Mouse (Mus musculus) liver, embryonic 15.5 days (tissue): ENCODE results near the gene Cdc20. TPM values are rescaled to one million over a fixed set of nuclear protein-coding genes. Genes with fewer than 3 reads are reported as not detected.
A peak's percentile ranks its signal among the peaks of the same experiment; 100 is the strongest.

ENCODE experiments used
- ATAC-seq: fragments of 200-750 bp; cut with Nextera tagmentation; 2 replicates; pipeline ENCODE4 v1.8.0; 2017; ENCODE audit warnings: moderate number of reproducible peaks, mild to moderate bottlenecking, moderate library complexity; ENCODE audit not compliant: insufficient read depth
- H3K27ac ChIP-seq: fragments of 300-500 bp; sonication (generic); replicated peaks from 2 replicates; pipeline ENCODE4 v1.5.1; 2015; ENCODE audit warnings: mild to moderate bottlenecking, inconsistent platforms
- H3K27me3 ChIP-seq: fragments of 300-500 bp; sonication (generic); 2 replicates; pipeline ENCODE4 v1.6.1; 2015; ENCODE audit warnings: mild to moderate bottlenecking, inconsistent platforms
- H3K36me3 ChIP-seq: fragments of 300-500 bp; sonication (generic); replicated peaks from 2 replicates; pipeline ENCODE4 v1.6.1; 2015; ENCODE audit warnings: moderate library complexity, mild to moderate bottlenecking, inconsistent platforms
- H3K4me1 ChIP-seq: fragments of 300-500 bp; sonication (generic); replicated peaks from 2 replicates; pipeline ENCODE4 v1.6.1; 2015; ENCODE audit warnings: inconsistent platforms
- H3K4me2 ChIP-seq: fragments of 300-500 bp; sonication (generic); 2 replicates; pipeline ENCODE4 v1.6.1; 2015; ENCODE audit warnings: moderate library complexity, mild to moderate bottlenecking, inconsistent platforms
- H3K4me3 ChIP-seq: fragments of 300-500 bp; sonication (generic); replicated peaks from 2 replicates; pipeline ENCODE4 v1.5.1; 2015; ENCODE audit warnings: mild to moderate bottlenecking, inconsistent platforms
- H3K9ac ChIP-seq: fragments of 300-500 bp; sonication (generic); 2 replicates; pipeline ENCODE4 v1.6.1; 2015; ENCODE audit warnings: moderate library complexity, mild to moderate bottlenecking, inconsistent platforms
- H3K9me3 ChIP-seq: fragments of 300-500 bp; sonication (generic); replicated peaks from 2 replicates; pipeline ENCODE4 v1.6.1; 2016; ENCODE audit warnings: inconsistent platforms
- WGBS: fragments of 180-500 bp; shearing (Covaris S2); methylation state at CpG from one replicate; pipeline ENCODE4 v1.1.7; 2015; ENCODE audit warnings: mixed read lengths; ENCODE audit not compliant: insufficient replicate concordance; 5-methylcytosine and 5-hydroxymethylcytosine counted together
- polyA plus RNA-seq: library from polyadenylated mRNA; unstranded; fragments of >200 nt; fragmentation: Nextera tagmentation; extraction: Ambion mirVana; gene quantifications from 2 replicates; pipeline ENCODE4 v1.2.1, GENCODE M21; 2015

Gene Cdc20
- polyA plus RNA-seq, 1 experiment from 2014 or later, result 170 TPM

DNA sequence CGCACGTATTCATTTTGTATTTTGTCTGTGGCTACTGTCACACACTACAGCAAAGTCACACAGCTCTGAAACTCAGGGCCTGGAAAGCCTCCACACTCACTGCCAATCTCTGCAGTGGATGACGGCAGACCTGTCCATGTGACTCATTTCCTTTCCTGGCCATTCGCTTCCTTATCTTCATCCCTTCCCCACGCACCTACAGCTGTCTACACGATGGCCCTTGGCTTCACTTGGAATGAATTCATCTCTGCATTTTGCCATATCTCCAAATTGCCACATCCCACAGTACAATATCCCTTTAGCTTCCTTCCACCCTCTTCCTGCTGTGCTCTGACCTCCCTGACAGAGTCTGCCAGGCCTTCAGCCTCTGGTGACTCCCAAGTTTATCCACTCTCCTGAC is 42.6 kb downstream of the Cdc20 start:
- peak; percentile 7; the same call in 1 of the 2 replicates for ATAC-seq
- Histone ChIP-seq H3K4me1 (no peaks in the 10 kb centered on the region), H3K27ac (no peak overlapping the region), H3K36me3 (peaks cover 91% of the 10 kb centered on the region), H3K9me3 (no peaks in the 10 kb centered on the region), H3K9ac (no peak overlapping the region), H3K4me2 (no peak overlapping the region), H3K4me3 (no peak overlapping the region), H3K27me3 (no peaks in the 10 kb centered on the region)
- 71% methylated on average over 6 of the region's 6 CpGs for WGBS

DNA sequence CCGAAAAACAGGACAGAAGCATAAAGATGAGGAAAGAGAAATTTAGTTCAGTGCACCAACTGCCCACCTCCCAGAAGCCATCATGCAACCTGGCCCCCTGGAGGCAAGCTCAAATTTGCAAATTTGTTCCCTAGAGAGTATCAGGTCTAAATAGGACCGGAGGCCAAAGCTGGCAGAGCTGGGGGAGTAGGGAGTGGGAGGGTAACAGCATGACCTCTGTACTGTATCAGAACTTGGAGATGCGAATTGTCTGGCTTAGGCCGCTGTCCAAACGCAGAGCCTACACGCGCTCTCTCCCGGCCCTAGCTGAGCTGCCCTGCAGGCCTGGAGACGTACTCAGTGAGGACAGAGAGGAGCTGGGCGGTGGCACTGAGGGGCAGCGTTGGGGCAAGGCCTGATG is 47.0 kb downstream of the Cdc20 start:
- Histone ChIP-seq H3K9me3 (no peaks in the 10 kb centered on the region), H3K4me2 (no peak overlapping the region), H3K27ac (no peak overlapping the region), H3K4me1 (no peaks in the 10 kb centered on the region), H3K4me3 (no peak overlapping the region), H3K36me3 (peaks cover 100% of the 10 kb centered on the region), H3K27me3 (no peaks in the 10 kb centered on the region), H3K9ac (no peak overlapping the region)
- 91% methylated on average over 11 of the region's 11 CpGs for WGBS
- no peak for ATAC-seq

DNA sequence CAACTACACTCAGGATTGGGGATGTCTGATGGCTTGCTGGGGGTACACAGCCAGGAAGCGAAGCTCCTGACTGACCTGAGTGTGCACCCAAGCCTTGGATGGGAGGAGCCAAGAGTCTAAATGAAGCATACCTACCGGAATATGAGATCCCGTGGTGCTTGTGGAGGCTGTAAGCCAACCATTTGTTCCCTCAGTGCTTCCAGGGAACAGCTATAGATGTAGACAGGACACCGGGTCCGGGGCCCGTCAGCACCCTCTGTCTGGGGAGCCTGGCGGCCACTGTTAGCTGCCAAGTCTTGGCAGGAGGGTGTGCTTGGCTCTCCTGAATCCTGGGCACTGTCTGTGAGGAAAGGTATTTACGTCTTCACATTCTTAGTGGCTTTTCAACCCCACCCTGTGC is 49.8 kb downstream of the Cdc20 start:
- ATAC-seq, result no peak
- H3K4me2 ChIP-seq, result no peak overlapping the region
- H3K27ac ChIP-seq, result no peak overlapping the region
- H3K9ac ChIP-seq, result no peak overlapping the region
- H3K4me3 ChIP-seq, result no peak overlapping the region
- H3K9me3 ChIP-seq, result no peaks in the 10 kb centered on the region
- peaks cover 100% of the 10 kb centered on the region for H3K36me3 ChIP-seq
- WGBS, result 83% methylated on average over 8 of the region's 8 CpGs
- H3K4me1 ChIP-seq, result no peaks in the 10 kb centered on the region
- H3K27me3 ChIP-seq, result no peaks in the 10 kb centered on the region

DNA sequence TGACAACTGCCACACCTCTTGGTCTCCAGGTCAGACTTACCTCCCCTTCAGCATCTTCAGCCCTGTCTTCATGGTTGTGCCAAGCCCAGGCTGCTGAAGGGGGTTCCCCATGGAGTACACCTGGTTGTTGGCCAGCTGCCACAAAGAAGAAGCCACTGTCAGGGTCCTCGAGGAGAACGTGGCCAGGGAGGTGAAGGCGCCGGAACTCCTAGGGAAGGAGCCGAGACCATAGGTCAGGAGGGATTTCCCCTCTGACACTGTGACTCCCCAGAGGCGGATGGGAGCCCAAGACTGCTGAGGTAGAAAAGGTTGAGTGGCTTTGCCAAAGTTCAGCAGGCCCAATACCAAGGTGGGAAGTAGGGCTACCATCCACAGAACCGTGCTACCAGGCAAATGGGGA is 53.9 kb downstream of the Cdc20 start:
- Histone ChIP-seq H3K27me3 (no peaks in the 10 kb centered on the region), H3K4me1 (no peaks in the 10 kb centered on the region), H3K4me2 (no peak overlapping the region), H3K27ac (no peak overlapping the region), H3K4me3 (no peak overlapping the region), H3K9ac (no peak overlapping the region), H3K9me3 (no peaks in the 10 kb centered on the region), H3K36me3 (peaks cover 96% of the 10 kb centered on the region)
- 80% methylated on average over 7 of the region's 7 CpGs for WGBS
- ATAC-seq, result no peak

Other genes with a start within 250 kb of the Cdc20 start
- gene Ptprf, start 145.9 kb downstream of the Cdc20 start, polyA plus RNA-seq, result 9.8 and 12.7 TPM in 2 replicates
- gene Szt2, start 28.1 kb downstream of the Cdc20 start, polyA plus RNA-seq, result 2.4 and 2.5 TPM in 2 replicates
- gene Med8, start 28.0 kb downstream of the Cdc20 start, polyA plus RNA-seq, result 65.5 and 73.5 TPM in 2 replicates
- gene Elovl1, start 9.3 kb downstream of the Cdc20 start, polyA plus RNA-seq, result 83.4 and 93.5 TPM in 2 replicates
- gene Mpl, start 20.2 kb upstream of the Cdc20 start, polyA plus RNA-seq, result 6.3 and 7.3 TPM in 2 replicates
- gene Tie1, start 52.7 kb upstream of the Cdc20 start, polyA plus RNA-seq, result 6.2 and 8.2 TPM in 2 replicates
- gene 2610528J11Rik, start 89.6 kb upstream of the Cdc20 start, polyA plus RNA-seq, result 6.4 and 6.8 TPM in 2 replicates
- 1.9 and 2.0 TPM in 2 replicates for gene Tmem125, start 106.7 kb upstream of the Cdc20 start, polyA plus RNA-seq
- 0.75 and 0.82 TPM in 2 replicates for gene Cfap57, start 183.4 kb upstream of the Cdc20 start, polyA plus RNA-seq
- 50.8 and 62.9 TPM in 2 replicates for gene Ebna1bp2, start 183.4 kb upstream of the Cdc20 start, polyA plus RNA-seq
- not detected in 2 replicates for gene Olfr62, start 221.6 kb upstream of the Cdc20 start, polyA plus RNA-seq